Mouse (Mus musculus): ENCODE results near the gene Tmem97.
A peak's percentile ranks its signal among the peaks of the same experiment; 100 is the strongest.

The Tmem97 gene

GRCm38 (mm10) chr11:78512025-78512957 lies 38.3 kb downstream of the Tmem97 start, which contains the start of the genes Tmem199 and Poldip2:
Gene Tmem199, minus strand, starts transcription at chr11:78512172.
Gene Poldip2, plus strand, starts transcription at chr11:78512193.
- peak; percentile 96 to 97 for DNase-seq

- DNase-seq, result peak; percentile 75 to 79
Observed at GRCm38 (mm10) chr11:78509148-78509547, 41.4 kb downstream of the Tmem97 start.

GRCm38 (mm10) chr11:78505430-78505829 lies 45.1 kb downstream of the Tmem97 start:
- no peak for DNase-seq

GRCm38 (mm10) chr11:78502909-78503650 lies 47.5 kb downstream of the Tmem97 start, which contains the start of gene Sebox:
Gene Sebox, plus strand, starts transcription at chr11:78503447.
- peak; percentile 92 to 93 for DNase-seq

GRCm38 (mm10) chr11:78501529-78501928 lies 49.0 kb downstream of the Tmem97 start:
- DNase-seq, result no peak

- DNase-seq, result no peak
Observed at GRCm38 (mm10) chr11:78500623-78501202, 49.9 kb downstream of the Tmem97 start.

- no peak for DNase-seq
Observed at GRCm38 (mm10) chr11:78499543-78499942, 51.0 kb downstream of the Tmem97 start.

GRCm38 (mm10) chr11:78499004-78499403 lies 51.6 kb downstream of the Tmem97 start, which contains the start of gene Vtn:
Gene Vtn, plus strand, starts transcription at chr11:78499091.
- no peak for DNase-seq

- DNase-seq, result peak; percentile 100
Observed at GRCm38 (mm10) chr11:78497544-78498522, 52.7 kb downstream of the Tmem97 start, which contains the start of gene Sarm1. Gene Sarm1, minus strand, starts transcription at chr11:78497754.

- peak; percentile 84 to 87 for DNase-seq
Observed at GRCm38 (mm10) chr11:78497071-78497541, 53.5 kb downstream of the Tmem97 start.

GRCm38 (mm10) chr11:78495904-78496303 lies 54.7 kb downstream of the Tmem97 start:
- DNase-seq, result peak in 1 of 2 experiments; percentile 32

All from cerebellum, postnatal 10 days (tissue).